Mouse (Mus musculus) right cerebral cortex, postnatal 36 days (tissue): ENCODE results near the gene Olfr279.

Experiments used
- DNase-seq, 2 experiments: peaks; one replicate each; pipeline ENCODE4 v3.0.0; 2022; ENCODE audit warnings: low spot score in 2 of 2, mixed read lengths in 1 of 2

Olfr279 gene

DNA sequence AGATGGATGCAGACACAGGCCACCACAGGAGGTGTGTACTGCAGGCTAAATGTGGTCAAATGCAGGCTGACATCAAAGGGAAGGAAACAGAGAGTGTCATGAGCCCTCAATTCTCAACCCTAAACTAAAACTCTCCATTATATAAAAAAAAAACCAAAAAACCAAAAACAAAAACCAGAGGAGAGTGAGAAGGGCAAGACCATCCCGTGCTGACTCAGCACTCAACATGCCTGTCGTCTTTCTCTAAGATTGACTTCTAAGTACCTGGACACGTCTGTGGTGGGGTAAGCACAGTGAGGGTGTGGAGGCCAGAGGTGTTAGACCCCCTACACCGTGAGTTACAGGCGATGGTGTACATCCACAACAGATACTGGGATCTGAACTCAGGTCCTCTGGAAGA, 54.6 kb downstream of the Olfr279 start:
- DNase-seq: no peak
